28 mouse cellular contexts compared by ENCODE assay signal in genomic region chr14:8447352-8447751, GRCm38 (mm10).
"Had no signal": no experiment of that assay in that cellular context is flagged by ENCODE, and none has a peak within 500 bp of the region (broad histone marks: within the 10 kb centered on the region; RNA-seq: fewer than 3 reads in every experiment).

No protein-coding gene starts in this region.

- ATAC-seq: forebrain, embryonic 13.5 days; forebrain, embryonic 14.5 days; forebrain, embryonic 15.5 days; forebrain, embryonic 16.5 days; forebrain, postnatal 0 days had no signal

- DNase-seq: cerebellum, adult 18-20 months; cerebellum, adult 2 months; cerebellum, adult 8-10 months; cerebellum, adult 9-10 months; cerebellum, adult 9-11 months; cerebellum, postnatal 10 days; cerebellum, postnatal 14 days; cerebellum, postnatal 25 days; cerebellum, postnatal 36 days; embryo, embryonic 11 days; forebrain, postnatal 0 days; gastrocnemius, adult 2 months; gastrocnemius, postnatal 10 days; gastrocnemius, postnatal 14 days; gastrocnemius, postnatal 25 days; gastrocnemius, postnatal 36 days; heart, adult 11 months had no signal

- H3K4me3 ChIP-seq: embryonic facial prominence, embryonic 10.5 days; embryonic facial prominence, embryonic 12.5 days; embryonic facial prominence, embryonic 13.5 days; embryonic facial prominence, embryonic 15.5 days; erythroblast, embryonic 14.5 days; forebrain, embryonic 10.5 days; forebrain, embryonic 12.5 days; forebrain, embryonic 13.5 days; forebrain, embryonic 15.5 days; gastrocnemius, adult 2 months had no signal

- H3K27me3 ChIP-seq: embryonic facial prominence, embryonic 12.5 days; embryonic facial prominence, embryonic 13.5 days; embryonic facial prominence, embryonic 15.5 days; forebrain, embryonic 12.5 days; forebrain, embryonic 13.5 days; forebrain, embryonic 15.5 days had no signal

- H3K9me3 ChIP-seq: embryonic facial prominence, embryonic 10.5 days; embryonic facial prominence, embryonic 12.5 days; embryonic facial prominence, embryonic 13.5 days; embryonic facial prominence, embryonic 15.5 days; forebrain, embryonic 10.5 days; forebrain, embryonic 12.5 days; forebrain, embryonic 13.5 days; forebrain, embryonic 15.5 days had no signal

- H3K4me1 ChIP-seq: embryonic facial prominence, embryonic 10.5 days; embryonic facial prominence, embryonic 12.5 days; embryonic facial prominence, embryonic 13.5 days; embryonic facial prominence, embryonic 15.5 days; forebrain, embryonic 10.5 days; forebrain, embryonic 12.5 days; forebrain, embryonic 13.5 days; forebrain, embryonic 15.5 days had no signal

- H3K4me2 ChIP-seq: embryonic facial prominence, embryonic 12.5 days; embryonic facial prominence, embryonic 13.5 days; embryonic facial prominence, embryonic 15.5 days; forebrain, embryonic 12.5 days; forebrain, embryonic 13.5 days; forebrain, embryonic 15.5 days had no signal

- H3K36me3 ChIP-seq: embryonic facial prominence, embryonic 10.5 days; embryonic facial prominence, embryonic 12.5 days; embryonic facial prominence, embryonic 13.5 days; embryonic facial prominence, embryonic 15.5 days; forebrain, embryonic 10.5 days; forebrain, embryonic 12.5 days; forebrain, embryonic 15.5 days had no signal

- H3K9ac ChIP-seq: embryonic facial prominence, embryonic 12.5 days; embryonic facial prominence, embryonic 13.5 days; embryonic facial prominence, embryonic 15.5 days; forebrain, embryonic 12.5 days; forebrain, embryonic 13.5 days; forebrain, embryonic 15.5 days; forebrain, postnatal 0 days had no signal

- H3K27ac ChIP-seq: embryonic facial prominence, embryonic 10.5 days; embryonic facial prominence, embryonic 12.5 days; embryonic facial prominence, embryonic 13.5 days; embryonic facial prominence, embryonic 15.5 days; forebrain, embryonic 10.5 days; forebrain, embryonic 12.5 days; forebrain, embryonic 13.5 days; forebrain, embryonic 15.5 days; gastrocnemius, adult 2 months had no signal
